Mouse (Mus musculus): ENCODE measurements around the gene Gm49358. TPM values are rescaled to one million over a fixed set of nuclear protein-coding genes. Genes with fewer than 3 reads are reported as not detected.

The Gm49358 gene
- polyA plus RNA-seq, 1 experiment: not detected

GRCm38 (mm10) chr10:86783561-86783960, 19.8 kb downstream of the Gm49358 start:
- no peak for TF ChIP-seq POLR2A (IDR thresholded peaks at IDR 0.05; ENCODE audit: low read depth, low read length)
- TF ChIP-seq CTCF (IDR thresholded peaks at IDR 0.05; ENCODE audit: extremely low read depth, insufficient read length, insufficient replicate concordance, low read depth, low read length): no peak

GRCm38 (mm10) chr10:86784126-86784675, 20.4 kb downstream of the Gm49358 start:
- Histone ChIP-seq H3K27me3 (ENCODE audit: control insufficient read depth, insufficient read depth, low read length) (peaks cover 8% of the 10 kb centered on the region; the same call in 1 of the 2 replicates), H3K27ac (ENCODE audit: insufficient read depth, low read depth, low read length) (no peak overlapping the region), H3K4me1 (ENCODE audit: control insufficient read depth, insufficient read depth, insufficient read length, low read length) (peaks cover 3% of the 10 kb centered on the region), H3K4me3 (ENCODE audit: low read depth, low read length) (no peak overlapping the region), H3K36me3 (ENCODE audit: control insufficient read depth, insufficient read depth, low read length) (no peaks in the 10 kb centered on the region)
- TF ChIP-seq POLR2A (IDR thresholded peaks at IDR 0.05; ENCODE audit: low read depth, low read length) (no peak), CTCF (IDR thresholded peaks at IDR 0.05; ENCODE audit: extremely low read depth, insufficient read length, insufficient replicate concordance, low read depth, low read length) (no peak)
- 88% methylated on average over 5 of the region's 5 CpGs for WGBS

More at GRCm38 (mm10) chr10:86783561-86783960, 19.8 kb downstream of the Gm49358 start:
- no peak overlapping the region for H3K4me3 ChIP-seq (ENCODE audit: low read depth, low read length)
- 32% methylated on average over 5 of the region's 5 CpGs for WGBS
- H3K27ac ChIP-seq (ENCODE audit: insufficient read depth, low read depth, low read length): no peak overlapping the region
- no peaks in the 10 kb centered on the region for H3K36me3 ChIP-seq (ENCODE audit: control insufficient read depth, insufficient read depth, low read length)
- H3K27me3 ChIP-seq (ENCODE audit: control insufficient read depth, insufficient read depth, low read length): peaks cover 8% of the 10 kb centered on the region; the same call in 1 of the 2 replicates
- H3K4me1 ChIP-seq (ENCODE audit: control insufficient read depth, insufficient read depth, insufficient read length, low read length): peaks cover 4% of the 10 kb centered on the region

- H3K4me1 ChIP-seq (ENCODE audit: control insufficient read depth, insufficient read depth, insufficient read length, low read length): no peaks in the 10 kb centered on the region
- no peaks in the 10 kb centered on the region for H3K27me3 ChIP-seq (ENCODE audit: control insufficient read depth, insufficient read depth, low read length)
- no peak overlapping the region for H3K4me3 ChIP-seq (ENCODE audit: low read depth, low read length)
- WGBS: 68% methylated on average over 2 of the region's 2 CpGs
- no peaks in the 10 kb centered on the region for H3K36me3 ChIP-seq (ENCODE audit: control insufficient read depth, insufficient read depth, low read length)
- H3K27ac ChIP-seq (ENCODE audit: insufficient read depth, low read depth, low read length): no peak overlapping the region
- TF ChIP-seq POLR2A (IDR thresholded peaks at IDR 0.05; ENCODE audit: low read depth, low read length) (no peak), CTCF (IDR thresholded peaks at IDR 0.05; ENCODE audit: extremely low read depth, insufficient read length, insufficient replicate concordance, low read depth, low read length) (no peak)
These were observed 21.6 kb downstream of the Gm49358 start for GRCm38 (mm10) chr10:86785396-86785795.

GRCm38 (mm10) chr10:86786083-86786482, 22.3 kb downstream of the Gm49358 start:
- Histone ChIP-seq H3K27ac (ENCODE audit: insufficient read depth, low read depth, low read length) (no peak overlapping the region), H3K36me3 (ENCODE audit: control insufficient read depth, insufficient read depth, low read length) (no peaks in the 10 kb centered on the region), H3K27me3 (ENCODE audit: control insufficient read depth, insufficient read depth, low read length) (no peaks in the 10 kb centered on the region), H3K4me1 (ENCODE audit: control insufficient read depth, insufficient read depth, insufficient read length, low read length) (no peaks in the 10 kb centered on the region), H3K4me3 (ENCODE audit: low read depth, low read length) (no peak overlapping the region)
- 69% methylated on average over 5 of the region's 5 CpGs for WGBS
- no peak for TF ChIP-seq POLR2A (IDR thresholded peaks at IDR 0.05; ENCODE audit: low read depth, low read length)
- no peak for TF ChIP-seq CTCF (IDR thresholded peaks at IDR 0.05; ENCODE audit: extremely low read depth, insufficient read length, insufficient replicate concordance, low read depth, low read length)

GRCm38 (mm10) chr10:86788193-86788592, 24.4 kb downstream of the Gm49358 start:
- 67% methylated on average over 5 of the region's 5 CpGs for WGBS

DNA sequence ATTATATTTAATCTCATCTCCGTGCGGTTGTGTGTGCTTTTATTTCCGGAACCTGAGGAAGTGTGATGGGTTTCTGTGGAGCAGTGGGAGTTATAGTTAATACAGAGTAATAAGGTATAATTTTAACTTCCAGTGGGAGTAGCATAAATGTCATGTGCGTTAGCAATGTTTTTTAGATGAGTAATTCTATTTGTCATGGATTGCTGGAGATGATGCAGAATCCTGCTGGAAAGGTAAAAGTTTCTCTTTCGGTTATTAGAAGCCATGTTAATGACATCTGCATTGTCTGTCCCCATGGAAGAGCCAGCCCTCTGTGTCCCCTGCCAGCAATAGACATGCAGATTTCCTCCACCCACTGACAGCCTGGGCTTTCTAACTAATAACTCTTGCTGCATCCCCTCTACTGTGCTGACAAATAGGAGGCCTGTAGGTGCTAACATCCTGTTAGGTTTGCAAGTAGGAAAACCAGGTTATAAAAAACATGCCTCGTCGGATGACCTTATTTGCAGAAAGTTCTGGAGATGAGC, 25.4 kb downstream of the Gm49358 start:
- Histone ChIP-seq H3K4me3 (ENCODE audit: low read depth, low read length) (no peak overlapping the region), H3K4me1 (ENCODE audit: control insufficient read depth, insufficient read depth, insufficient read length, low read length) (no peaks in the 10 kb centered on the region), H3K27me3 (ENCODE audit: control insufficient read depth, insufficient read depth, low read length) (no peaks in the 10 kb centered on the region), H3K27ac (ENCODE audit: insufficient read depth, low read depth, low read length) (no peak overlapping the region), H3K36me3 (ENCODE audit: control insufficient read depth, insufficient read depth, low read length) (no peaks in the 10 kb centered on the region)
- TF ChIP-seq CTCF (IDR thresholded peaks at IDR 0.05; ENCODE audit: extremely low read depth, insufficient read length, insufficient replicate concordance, low read depth, low read length) (no peak), POLR2A (IDR thresholded peaks at IDR 0.05; ENCODE audit: low read depth, low read length) (no peak)
- 88% methylated on average over 7 of the region's 7 CpGs for WGBS

More at GRCm38 (mm10) chr10:86788193-86788592, 24.4 kb downstream of the Gm49358 start:
- H3K4me3 ChIP-seq (ENCODE audit: low read depth, low read length): no peak overlapping the region
- H3K36me3 ChIP-seq (ENCODE audit: control insufficient read depth, insufficient read depth, low read length): no peaks in the 10 kb centered on the region
- TF ChIP-seq CTCF (IDR thresholded peaks at IDR 0.05; ENCODE audit: extremely low read depth, insufficient read length, insufficient replicate concordance, low read depth, low read length): no peak
- TF ChIP-seq POLR2A (IDR thresholded peaks at IDR 0.05; ENCODE audit: low read depth, low read length): no peak
- no peaks in the 10 kb centered on the region for H3K4me1 ChIP-seq (ENCODE audit: control insufficient read depth, insufficient read depth, insufficient read length, low read length)
- H3K27me3 ChIP-seq (ENCODE audit: control insufficient read depth, insufficient read depth, low read length): no peaks in the 10 kb centered on the region
- no peak overlapping the region for H3K27ac ChIP-seq (ENCODE audit: insufficient read depth, low read depth, low read length)

GRCm38 (mm10) chr10:86791507-86792184, 27.9 kb downstream of the Gm49358 start:
- TF ChIP-seq POLR2A (IDR thresholded peaks at IDR 0.05; ENCODE audit: low read depth, low read length) (no peak), CTCF (IDR thresholded peaks at IDR 0.05; ENCODE audit: extremely low read depth, insufficient read length, insufficient replicate concordance, low read depth, low read length) (no peak)
- Histone ChIP-seq H3K36me3 (ENCODE audit: control insufficient read depth, insufficient read depth, low read length) (no peaks in the 10 kb centered on the region), H3K27ac (ENCODE audit: insufficient read depth, low read depth, low read length) (no peak overlapping the region), H3K4me3 (ENCODE audit: low read depth, low read length) (no peak overlapping the region), H3K4me1 (ENCODE audit: control insufficient read depth, insufficient read depth, insufficient read length, low read length) (no peaks in the 10 kb centered on the region), H3K27me3 (ENCODE audit: control insufficient read depth, insufficient read depth, low read length) (no peaks in the 10 kb centered on the region)
- WGBS: 73% methylated on average over 7 of the region's 7 CpGs
